Mouse (Mus musculus) limb, embryonic 12.5 days (tissue): ENCODE measurements at regions not wholly inside any gene's neighbourhood (a gene's known extent, or its start where the extent isn't known, plus 50 kb on each side); places are given as distances from the start of the nearest gene placed in this dataset.

Experiments
- ATAC-seq: fragments of 200-750 bp; cut with Nextera tagmentation; 2 replicates; pipeline ENCODE4 v1.8.0; 2017; ENCODE audit warnings: low read depth, moderate TSS enrichment; ENCODE audit not compliant: insufficient number of reproducible peaks, insufficient read depth, low FRiP score, low TSS enrichment
- H3K27ac ChIP-seq: fragments of 300-500 bp; sonication (generic); 2 replicates; pipeline ENCODE4 v1.5.1; 2016; ENCODE audit warnings: mild to moderate bottlenecking, moderate library complexity
- H3K27me3 ChIP-seq: fragments of 300-500 bp; sonication (generic); 2 replicates; pipeline ENCODE4 v1.6.1; 2016; ENCODE audit warnings: mild to moderate bottlenecking, moderate library complexity
- H3K36me3 ChIP-seq: fragments of 300-500 bp; sonication (generic); 2 replicates; pipeline ENCODE4 v1.6.1; 2016; ENCODE audit warnings: mild to moderate bottlenecking, moderate library complexity
- H3K4me1 ChIP-seq: fragments of 300-500 bp; sonication (generic); replicated peaks from 2 replicates; pipeline ENCODE4 v1.6.1; 2016
- H3K4me2 ChIP-seq: fragments of 300-500 bp; sonication (generic); 2 replicates; pipeline ENCODE4 v1.6.1; 2016; ENCODE audit warnings: mild to moderate bottlenecking, moderate library complexity
- H3K4me3 ChIP-seq: fragments of 300-500 bp; sonication (generic); replicated peaks from 2 replicates; pipeline ENCODE4 v1.5.1; 2016; ENCODE audit warnings: mild to moderate bottlenecking
- H3K9ac ChIP-seq: fragments of 300-500 bp; sonication (generic); replicated peaks from 2 replicates; pipeline ENCODE4 v1.6.1; 2016; ENCODE audit warnings: mild to moderate bottlenecking, moderate library complexity
- H3K9me3 ChIP-seq: fragments of 300-500 bp; sonication (generic); 2 replicates; pipeline ENCODE4 v1.6.1; 2016; ENCODE audit warnings: mild to moderate bottlenecking, moderate library complexity
- WGBS: fragments of 180-500 bp; shearing (Covaris S2); methylation state at CpG from one replicate; pipeline ENCODE4 v1.1.7; 2016; 5-methylcytosine and 5-hydroxymethylcytosine counted together

- H3K9me3 ChIP-seq = no peaks in the 10 kb centered on the region
- no peak overlapping the region for H3K27ac ChIP-seq
- no peak overlapping the region for H3K4me2 ChIP-seq
- 67% methylated on average over 3 of the region's 3 CpGs for WGBS
- no peaks in the 10 kb centered on the region for H3K36me3 ChIP-seq
- H3K9ac ChIP-seq = no peak overlapping the region
- no peak overlapping the region for H3K4me3 ChIP-seq
- no peaks in the 10 kb centered on the region for H3K27me3 ChIP-seq
- H3K4me1 ChIP-seq = no peaks in the 10 kb centered on the region
- no peak for ATAC-seq
Observed at GRCm38 (mm10) chr17:16158119-16158518, 327.3 kb upstream of the Rgmb start.

GRCm38 (mm10) chr17:16157711-16158110, 326.9 kb upstream of the Rgmb start:
- no peak overlapping the region for H3K27ac ChIP-seq
- H3K27me3 ChIP-seq = no peaks in the 10 kb centered on the region
- WGBS = 46% methylated on average over 6 of the region's 6 CpGs
- ATAC-seq = no peak; the same call in 1 of the 2 replicates
- no peaks in the 10 kb centered on the region for H3K4me1 ChIP-seq
- H3K9me3 ChIP-seq = no peaks in the 10 kb centered on the region
- no peaks in the 10 kb centered on the region for H3K36me3 ChIP-seq
- no peak overlapping the region for H3K4me2 ChIP-seq
- no peak overlapping the region for H3K4me3 ChIP-seq
- H3K9ac ChIP-seq = no peak overlapping the region

GRCm38 (mm10) chr17:16157135-16157534, 326.3 kb upstream of the Rgmb start:
- H3K27me3 ChIP-seq = no peaks in the 10 kb centered on the region
- H3K9me3 ChIP-seq = no peaks in the 10 kb centered on the region
- H3K4me3 ChIP-seq = no peak overlapping the region
- H3K4me1 ChIP-seq = no peaks in the 10 kb centered on the region
- no peak for ATAC-seq
- WGBS = 62% methylated on average over 5 of the region's 5 CpGs
- H3K36me3 ChIP-seq = no peaks in the 10 kb centered on the region
- H3K27ac ChIP-seq = no peak overlapping the region
- no peak overlapping the region for H3K9ac ChIP-seq
- H3K4me2 ChIP-seq = no peak overlapping the region

GRCm38 (mm10) chr17:16156596-16156995, 325.8 kb upstream of the Rgmb start:
- H3K4me1 ChIP-seq = no peaks in the 10 kb centered on the region
- H3K27ac ChIP-seq = no peak overlapping the region
- no peak for ATAC-seq
- WGBS = 90% methylated on average over 3 of the region's 3 CpGs
- H3K36me3 ChIP-seq = no peaks in the 10 kb centered on the region
- H3K9ac ChIP-seq = no peak overlapping the region
- no peaks in the 10 kb centered on the region for H3K9me3 ChIP-seq
- H3K27me3 ChIP-seq = no peaks in the 10 kb centered on the region
- H3K4me3 ChIP-seq = no peak overlapping the region
- H3K4me2 ChIP-seq = no peak overlapping the region

- Histone ChIP-seq H3K4me2 (no peak overlapping the region), H3K9ac (no peak overlapping the region), H3K27ac (no peak overlapping the region), H3K4me1 (no peaks in the 10 kb centered on the region), H3K9me3 (no peaks in the 10 kb centered on the region), H3K36me3 (no peaks in the 10 kb centered on the region), H3K4me3 (no peak overlapping the region), H3K27me3 (no peaks in the 10 kb centered on the region)
- ATAC-seq = no peak
- WGBS = 72% methylated on average over 3 of the region's 3 CpGs
Observed at GRCm38 (mm10) chr17:16155587-16155986, 324.7 kb upstream of the Rgmb start.
